Mouse (Mus musculus) left cerebral cortex, adult 2 months (tissue): ENCODE results near the gene Obsl1. TPM values are rescaled to one million over a fixed set of nuclear protein-coding genes. Genes with fewer than 3 reads are reported as not detected.

Experiments
- DNase-seq, 2 experiments: peaks; one replicate each; pipeline ENCODE4 v3.0.0; 2021 to 2022; ENCODE audit warnings: low spot score in 2 of 2, mixed read lengths in 1 of 2; ENCODE audit errors: extremely low spot score in 1 of 2
- H3K27ac ChIP-seq: fragments of 200-600 bp; 2 replicates; pipeline ENCODE4 v1.8.1; 2022
- H3K4me3 ChIP-seq: fragments of 200-600 bp; 2 replicates; pipeline ENCODE4 v1.8.1; 2022
- CTCF ChIP-seq: fragments of 200-600 bp; IDR thresholded peaks from 2 replicates; pipeline ENCODE4 v1.8.1; 2022; ENCODE audit warnings: antibody characterized with exemption, mild to moderate bottlenecking, moderate library complexity
- intact Hi-C: fragments of 180-260 bp; cut with DNase I; formaldehyde crosslinking; loops from one replicate; pipeline ENCODE4 v1.15.1; 2025
- total RNA-seq, 2 experiments: library from RNA; stranded (reverse); gene quantifications; 2 replicates each; pipeline ENCODE4 v1.2.3; 2021

The Obsl1 gene
- total RNA-seq, 2 experiments from 2014 or later: 29.3 to 29.8 TPM

DNA sequence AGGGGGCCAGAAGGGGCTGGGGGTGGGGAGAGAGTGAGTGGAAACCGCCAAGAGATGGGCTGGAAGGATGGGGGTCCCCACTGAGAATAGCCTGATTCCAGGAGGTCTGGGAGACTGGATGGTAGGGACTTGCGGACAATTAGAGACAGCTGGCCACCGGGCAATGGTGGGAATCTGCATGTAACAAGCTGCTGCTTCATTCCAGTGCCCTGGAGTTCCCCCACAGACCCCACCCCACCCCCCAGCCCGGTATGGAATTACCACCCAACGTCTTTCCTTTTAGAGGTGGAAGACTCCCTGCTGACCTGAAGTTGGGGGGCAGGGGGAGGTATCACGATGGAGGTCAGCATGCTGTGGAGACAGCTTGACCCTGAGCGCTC is 58.2 kb downstream of the Obsl1 start:
- Histone ChIP-seq H3K27ac (no peak overlapping the region), H3K4me3 (no peak overlapping the region)
- intact Hi-C loops: no loop called here
- no peak for TF ChIP-seq CTCF
- no peak for DNase-seq

DNA sequence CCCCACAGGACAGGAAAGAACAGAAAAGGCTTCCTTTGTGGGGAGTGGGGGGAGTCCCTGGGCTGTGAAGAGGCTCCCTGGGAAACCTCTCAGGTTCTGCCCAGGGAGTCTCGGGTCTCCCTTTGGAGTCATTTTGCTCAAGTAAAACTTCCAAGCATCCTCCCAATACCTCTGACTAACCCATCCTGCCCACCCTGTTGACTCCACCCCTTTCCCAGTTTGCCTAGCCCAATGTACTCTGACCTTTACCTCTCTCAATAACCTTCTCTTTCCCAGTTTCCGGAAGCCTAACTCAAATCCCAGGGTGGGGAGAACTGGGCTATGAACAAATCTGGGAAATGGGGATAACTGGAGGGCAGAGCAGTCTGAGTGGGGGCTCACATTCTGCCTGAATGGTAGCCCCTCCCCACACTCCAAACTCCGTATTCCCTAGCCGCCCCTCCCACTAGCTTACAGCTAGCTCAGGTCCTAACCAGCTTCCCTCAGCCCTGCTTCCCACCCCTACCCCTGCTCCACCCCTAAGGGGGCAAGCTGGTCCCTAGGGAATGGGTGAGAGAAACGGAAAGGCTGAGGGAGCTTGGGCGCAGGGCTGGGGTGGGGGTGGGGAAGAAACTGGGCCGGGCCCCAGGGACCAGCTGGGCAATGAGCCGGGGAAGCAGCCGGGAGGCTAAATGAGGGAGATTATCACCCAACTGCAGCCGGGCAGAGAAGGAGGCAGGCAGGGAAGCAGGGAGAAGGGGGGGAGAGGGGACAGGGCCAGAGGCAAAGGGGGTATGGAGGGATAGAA is 58.8 kb downstream of the Obsl1 start:
- no peak overlapping the region for H3K4me3 ChIP-seq
- no peak for DNase-seq
- no peak for TF ChIP-seq CTCF
- H3K27ac ChIP-seq: no peak overlapping the region
- intact Hi-C loops: no loop called here

DNA sequence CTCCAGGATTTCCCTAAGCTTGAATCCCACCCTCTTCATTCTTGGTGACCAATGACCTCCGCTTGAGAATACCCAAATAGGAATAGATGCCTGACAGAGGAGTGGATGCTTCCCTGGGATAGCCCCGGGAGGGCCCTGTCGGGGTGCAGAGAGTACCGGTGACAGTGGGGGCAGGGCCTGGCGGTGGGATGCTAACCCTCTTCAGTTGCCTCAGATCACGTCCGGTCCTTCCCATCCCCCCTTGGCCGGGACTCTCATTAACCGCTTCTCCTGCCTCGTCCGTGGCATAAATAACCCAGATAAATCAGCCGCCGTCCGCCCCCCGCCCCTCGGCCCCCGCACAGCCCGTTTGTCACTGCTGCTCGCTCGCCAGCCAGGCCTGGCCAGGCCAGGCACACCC is 59.6 kb downstream of the Obsl1 start:
- TF ChIP-seq CTCF: no peak
- H3K4me3 ChIP-seq: no peak overlapping the region
- DNase-seq: no peak
- intact Hi-C loops: no loop called here
- H3K27ac ChIP-seq: no peak overlapping the region

DNA sequence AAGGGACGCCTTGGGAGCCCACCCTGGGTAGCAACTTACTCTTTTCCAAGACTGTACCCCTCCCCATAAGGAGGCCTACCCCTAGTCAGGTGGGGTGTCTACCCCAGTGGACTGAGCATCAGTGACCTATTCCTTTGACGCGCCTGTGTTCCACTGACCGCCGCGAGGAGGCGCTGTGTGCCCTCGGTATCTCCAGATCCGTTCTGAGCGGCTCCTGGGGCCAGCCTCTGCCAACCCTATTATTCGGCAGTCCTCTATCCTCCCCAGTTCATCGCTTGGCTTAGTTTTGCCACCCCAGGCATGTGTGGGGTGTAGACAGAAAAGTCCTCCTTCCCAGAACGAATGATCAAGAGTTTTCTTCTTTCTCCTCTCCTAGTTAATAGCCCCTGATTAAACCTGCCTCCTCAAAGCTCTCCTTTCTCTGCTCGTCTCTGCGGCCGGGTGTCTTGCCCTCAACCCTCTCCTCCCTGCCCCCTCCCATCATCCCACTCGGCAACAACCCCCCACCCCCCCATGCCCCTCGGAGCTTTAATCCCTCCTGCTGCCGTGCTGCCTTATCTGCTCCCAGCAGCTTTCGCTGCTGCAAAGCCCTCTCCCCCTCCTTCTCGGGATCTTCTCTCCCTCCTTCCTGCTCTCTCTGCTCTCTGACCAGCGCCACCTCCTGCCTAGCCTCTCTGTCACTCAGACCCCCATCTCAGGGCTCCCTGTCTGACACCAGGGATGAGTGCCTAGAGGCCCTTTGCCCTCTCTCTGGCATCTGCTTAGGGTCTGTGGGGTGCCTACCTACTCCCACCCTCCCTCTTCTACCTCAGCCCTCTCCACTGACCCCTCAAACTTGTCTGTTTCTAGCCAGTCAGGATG is 60.3 kb downstream of the Obsl1 start:
- peak; percentile 94 for TF ChIP-seq CTCF
- H3K27ac ChIP-seq: 0 out of 2 replicates have a peak overlapping the region, but pooled peaks have one; percentile 32
- peak; percentile 67 to 75 for DNase-seq
- intact Hi-C loops: loop anchor here (1.0 to 2.0 kb wide), 2 partner anchors 13 to 21 kb away; no protein-coding TSS in a partner anchor
- no peak overlapping the region for H3K4me3 ChIP-seq

DNA sequence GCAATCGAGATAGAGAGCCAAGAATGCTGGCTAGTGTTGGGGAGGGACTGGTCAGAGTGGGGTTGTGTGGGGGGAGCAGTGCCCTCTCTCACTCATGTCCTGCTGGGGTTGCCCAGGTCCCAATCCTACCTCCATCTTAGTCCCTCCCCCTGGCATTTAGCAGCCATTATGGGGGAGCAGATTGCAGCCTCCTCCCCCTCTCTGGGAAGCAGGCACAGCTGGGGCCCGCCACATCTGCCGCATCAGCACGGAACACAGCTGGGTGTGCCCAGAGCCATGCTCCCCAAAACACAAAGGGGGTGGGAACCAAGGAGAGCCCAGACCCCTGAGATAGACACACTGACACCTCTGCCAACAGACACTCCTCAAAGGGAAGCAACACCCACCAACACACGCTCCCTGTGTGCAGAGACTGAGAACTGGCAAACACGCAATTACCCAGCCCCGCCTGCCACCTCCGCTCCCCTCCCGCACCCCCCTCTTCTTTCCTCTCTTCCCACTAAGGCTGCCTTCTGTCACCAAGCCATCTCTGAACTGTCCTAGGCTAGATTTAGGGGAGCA is 61.0 kb downstream of the Obsl1 start:
- no peak for TF ChIP-seq CTCF
- intact Hi-C loops: loop anchor here (1.0 to 2.0 kb wide), 2 partner anchors 14 to 22 kb away; no protein-coding TSS in a partner anchor
- DNase-seq: peak; percentile 50 to 67
- H3K27ac ChIP-seq: 0 out of 2 replicates have a peak overlapping the region, but pooled peaks have one; percentile 32
- 0 out of 2 replicates have a peak overlapping the region, but pooled peaks have one; percentile 7 for H3K4me3 ChIP-seq

DNA sequence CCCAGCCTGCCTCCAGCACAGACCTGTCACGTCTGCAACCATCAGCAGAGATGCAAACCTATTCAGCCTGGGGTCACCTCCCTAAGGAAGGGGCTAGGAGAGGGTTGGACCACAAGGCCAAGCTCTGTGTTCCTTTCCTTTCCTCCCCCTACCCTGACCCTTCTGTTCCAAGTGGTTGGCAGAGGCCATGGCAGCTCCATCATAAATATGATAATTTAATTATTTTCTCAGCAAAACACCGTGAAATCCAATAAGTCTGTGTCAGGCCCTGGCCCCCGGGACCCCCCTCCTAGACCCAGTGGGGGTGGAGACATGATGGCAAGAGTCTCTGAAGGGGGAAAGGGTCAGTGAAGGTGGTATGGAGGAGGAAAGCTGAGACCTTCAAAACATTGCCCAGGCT is 62.0 kb downstream of the Obsl1 start:
- DNase-seq: no peak
- no peak overlapping the region for H3K27ac ChIP-seq
- H3K4me3 ChIP-seq: no peak overlapping the region
- intact Hi-C loops: loop anchor here (2.0 kb wide), 1 partner anchor 15 kb away; no protein-coding TSS in a partner anchor
- no peak; the same call in 1 of the 2 replicates for TF ChIP-seq CTCF

DNA sequence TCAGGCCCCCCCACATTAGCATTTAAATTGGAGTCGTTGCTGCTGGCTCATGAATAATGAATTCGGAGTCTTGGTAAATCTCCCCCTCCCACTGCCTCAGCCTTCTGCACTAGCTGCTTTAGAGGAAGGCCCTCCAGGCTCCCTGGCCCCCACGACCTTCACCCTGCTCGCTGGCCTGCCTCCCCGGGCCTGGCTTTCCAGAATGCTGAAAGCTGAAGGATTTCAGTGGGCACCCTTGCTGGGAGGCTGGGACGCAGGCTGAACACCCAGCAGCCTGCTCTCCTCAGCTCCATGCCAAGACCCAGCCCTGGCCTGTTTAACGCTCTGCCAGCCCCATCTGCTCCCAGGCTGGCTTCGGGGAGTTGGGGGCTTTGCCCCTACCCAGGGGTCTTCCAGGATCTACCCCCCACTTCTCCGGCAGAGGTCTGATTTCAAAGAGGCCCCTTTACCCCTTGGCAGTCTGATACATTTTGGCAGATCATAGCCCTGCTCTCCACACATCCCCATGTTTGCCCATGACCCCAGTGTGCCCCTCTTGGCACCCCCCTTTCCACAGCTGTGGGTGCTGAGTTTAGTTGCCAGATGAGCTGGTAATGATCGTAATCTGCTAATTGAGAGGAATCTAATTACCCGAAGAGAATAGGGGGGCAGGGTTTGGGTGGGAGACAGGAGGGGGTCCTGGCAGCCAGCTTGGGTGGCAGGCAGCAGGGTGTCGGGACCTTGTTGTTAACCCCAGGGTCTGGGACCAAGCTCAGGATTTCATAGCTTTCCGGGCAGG is 62.8 kb downstream of the Obsl1 start:
- H3K27ac ChIP-seq: no peak overlapping the region
- intact Hi-C loops: loop anchor here (2.0 kb wide), 1 partner anchor 15 kb away; no protein-coding TSS in a partner anchor
- no peak for TF ChIP-seq CTCF
- H3K4me3 ChIP-seq: no peak overlapping the region
- no peak for DNase-seq

DNA sequence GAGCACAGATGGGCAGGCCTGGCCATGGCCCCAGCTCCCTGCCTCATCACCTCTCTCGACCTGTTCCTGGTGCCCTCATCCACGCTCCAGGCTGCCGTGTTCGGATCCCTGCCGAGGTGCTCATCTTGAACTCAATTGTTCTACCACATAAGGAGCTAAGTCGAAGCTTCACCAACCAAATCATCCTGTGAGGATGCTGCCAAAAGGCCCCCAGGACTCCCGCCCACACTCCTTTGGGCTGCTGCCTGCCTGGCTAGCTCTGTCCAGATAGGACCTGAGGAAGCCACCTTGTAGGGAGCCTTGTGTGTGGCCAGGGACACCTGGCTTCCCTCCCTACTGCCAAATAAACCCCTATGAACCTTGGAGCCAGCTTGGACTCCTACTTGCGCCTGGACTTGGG is 63.4 kb downstream of the Obsl1 start:
- TF ChIP-seq CTCF: no peak
- no peak overlapping the region for H3K27ac ChIP-seq
- no peak overlapping the region for H3K4me3 ChIP-seq
- intact Hi-C loops: no loop called here
- no peak for DNase-seq

DNA sequence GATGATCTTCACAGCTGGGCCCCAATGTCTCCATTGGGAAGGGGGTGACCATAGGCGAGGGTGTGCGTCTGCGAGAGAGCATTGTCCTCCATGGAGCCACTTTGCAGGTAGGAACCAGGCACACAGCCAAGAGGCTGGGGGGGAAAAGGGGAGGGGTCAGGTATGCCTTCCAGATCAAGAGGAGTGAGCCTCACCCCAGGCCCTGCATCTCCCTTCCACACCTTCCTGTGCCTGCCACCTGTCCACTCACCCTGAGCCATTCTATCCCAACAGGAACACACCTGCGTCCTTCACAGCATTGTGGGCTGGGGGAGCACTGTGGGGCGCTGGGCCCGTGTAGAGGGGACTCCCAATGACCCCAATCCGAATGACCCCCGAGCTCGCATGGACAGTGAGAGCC is 64.1 kb downstream of the Obsl1 start:
- no peak for DNase-seq
- TF ChIP-seq CTCF: no peak
- Histone ChIP-seq H3K4me3 (no peak overlapping the region), H3K27ac (no peak overlapping the region)
- intact Hi-C loops: no loop called here

DNA sequence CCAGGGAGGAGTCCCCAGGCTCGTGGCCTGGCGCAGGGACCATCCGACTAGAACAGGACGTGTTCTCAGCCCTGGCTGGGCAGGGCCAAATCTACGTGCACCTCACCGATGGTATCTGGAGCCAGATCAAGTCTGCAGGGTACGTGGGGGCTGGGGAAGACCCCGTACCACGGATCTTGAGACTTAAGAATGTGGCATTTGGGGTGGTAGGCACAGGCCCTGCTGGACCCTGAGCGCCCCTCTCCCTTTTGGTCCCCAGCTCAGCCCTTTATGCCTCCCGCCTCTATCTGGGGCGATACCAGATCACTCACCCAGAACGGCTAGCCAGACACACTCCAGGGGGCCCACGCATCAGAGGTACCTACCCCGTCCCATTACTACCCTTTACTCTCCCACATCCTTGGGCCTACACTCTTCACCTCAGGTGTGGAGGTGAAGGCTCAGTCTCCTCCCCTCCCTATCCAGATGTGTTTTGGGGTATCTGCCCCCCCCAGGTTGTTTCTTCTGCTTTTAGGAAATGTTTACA is 64.7 kb downstream of the Obsl1 start:
- intact Hi-C loops: no loop called here
- Histone ChIP-seq H3K27ac (no peak overlapping the region), H3K4me3 (no peak overlapping the region)
- no peak for TF ChIP-seq CTCF
- DNase-seq: no peak

DNA sequence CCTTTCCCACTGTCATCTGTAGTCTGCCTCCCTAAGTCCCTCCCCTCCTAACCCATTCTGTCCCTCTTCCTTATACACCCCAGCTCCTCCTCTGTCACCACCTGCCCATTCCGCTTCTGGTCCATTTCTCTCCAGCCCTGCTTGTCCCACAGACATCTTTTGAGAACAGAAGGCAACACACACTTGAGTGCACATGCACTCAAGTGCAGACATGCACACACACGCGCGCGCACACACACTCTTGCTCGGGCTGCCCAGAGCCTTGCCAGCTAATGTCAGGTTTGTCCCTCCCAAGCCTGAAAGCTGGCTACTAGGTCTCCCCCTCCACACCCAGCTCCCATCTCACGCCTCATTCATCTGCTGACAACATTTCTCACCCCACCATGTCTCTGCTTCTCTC is 65.6 kb downstream of the Obsl1 start:
- no peak overlapping the region for H3K27ac ChIP-seq
- intact Hi-C loops: no loop called here
- no peak for DNase-seq
- H3K4me3 ChIP-seq: no peak overlapping the region
- TF ChIP-seq CTCF: no peak
